Mouse (Mus musculus): ENCODE results near the gene Ung.

Ung gene

GRCm38 (mm10) chr5:114130698-114131520, 723 bp downstream of the Ung start:
- DNase-seq (ENCODE audit: low spot score): peak; percentile 94

GRCm38 (mm10) chr5:114131521-114131840, 1.3 kb downstream of the Ung start:
- DNase-seq (ENCODE audit: low spot score): no peak

GRCm38 (mm10) chr5:114132841-114133240, 2.7 kb downstream of the Ung start:
- DNase-seq (ENCODE audit: low spot score): no peak

GRCm38 (mm10) chr5:114134091-114134534, 3.9 kb downstream of the Ung start:
- DNase-seq (ENCODE audit: low spot score): peak; percentile 22

- DNase-seq (ENCODE audit: low spot score): no peak
These were observed 5.3 kb downstream of the Ung start for GRCm38 (mm10) chr5:114135516-114135915.

- no peak for DNase-seq (ENCODE audit: low spot score)
These were observed 7.5 kb downstream of the Ung start for GRCm38 (mm10) chr5:114137481-114138276.

- DNase-seq (ENCODE audit: low spot score): no peak
These were observed 8.3 kb downstream of the Ung start for GRCm38 (mm10) chr5:114138277-114139164.

GRCm38 (mm10) chr5:114139175-114139574, 9.0 kb downstream of the Ung start:
- DNase-seq (ENCODE audit: low spot score): no peak

DNA sequence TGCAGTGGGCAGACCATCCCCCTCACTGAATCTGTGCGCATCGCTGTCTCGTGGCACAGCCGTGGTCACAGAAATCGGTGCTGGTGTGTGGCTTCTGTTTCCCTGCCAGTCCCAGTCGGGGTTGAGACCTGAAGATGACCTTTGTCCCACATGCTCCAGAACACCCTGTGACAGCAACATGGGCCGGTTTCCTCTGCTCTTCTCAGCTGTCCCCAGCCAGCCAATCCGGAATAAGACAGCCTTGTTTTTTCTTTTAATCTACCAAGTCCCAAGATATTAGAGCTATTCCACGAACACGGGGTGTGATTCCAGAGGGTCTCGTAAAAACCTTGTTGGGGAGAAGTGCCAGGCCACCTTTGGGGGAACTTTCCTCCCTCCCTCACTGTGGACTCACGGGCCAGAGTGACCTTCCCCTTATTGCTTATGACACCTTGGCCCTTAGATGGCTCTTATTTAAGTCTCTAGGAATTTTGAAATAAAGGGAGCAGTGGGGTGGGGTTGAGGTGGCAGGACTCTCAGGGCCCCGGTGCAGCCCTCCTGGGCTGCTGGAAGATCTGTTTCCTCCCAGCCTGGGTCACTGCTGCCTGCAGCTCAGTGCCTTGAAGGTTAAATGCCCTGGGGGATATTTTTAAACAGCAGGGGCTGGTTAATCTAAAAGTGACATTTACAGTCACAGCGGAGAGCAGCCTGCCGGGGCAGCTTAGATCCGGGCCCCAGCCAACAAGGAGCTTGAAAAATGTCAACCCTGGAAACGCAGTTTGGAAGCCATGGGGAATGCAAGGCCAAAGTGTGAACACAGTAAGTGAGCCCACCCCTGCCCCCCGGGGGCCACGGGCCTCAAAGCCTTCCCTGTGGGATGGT, 16.1 kb downstream of the Ung start, which contains the start of gene Acacb:
Gene Acacb, plus strand, starts transcription at position 508 of the 861 bp plus-strand sequence.
- DNase-seq (ENCODE audit: low spot score): peak; percentile 78

GRCm38 (mm10) chr5:114147043-114147972, 17.1 kb downstream of the Ung start:
- no peak for DNase-seq (ENCODE audit: low spot score)

DNA sequence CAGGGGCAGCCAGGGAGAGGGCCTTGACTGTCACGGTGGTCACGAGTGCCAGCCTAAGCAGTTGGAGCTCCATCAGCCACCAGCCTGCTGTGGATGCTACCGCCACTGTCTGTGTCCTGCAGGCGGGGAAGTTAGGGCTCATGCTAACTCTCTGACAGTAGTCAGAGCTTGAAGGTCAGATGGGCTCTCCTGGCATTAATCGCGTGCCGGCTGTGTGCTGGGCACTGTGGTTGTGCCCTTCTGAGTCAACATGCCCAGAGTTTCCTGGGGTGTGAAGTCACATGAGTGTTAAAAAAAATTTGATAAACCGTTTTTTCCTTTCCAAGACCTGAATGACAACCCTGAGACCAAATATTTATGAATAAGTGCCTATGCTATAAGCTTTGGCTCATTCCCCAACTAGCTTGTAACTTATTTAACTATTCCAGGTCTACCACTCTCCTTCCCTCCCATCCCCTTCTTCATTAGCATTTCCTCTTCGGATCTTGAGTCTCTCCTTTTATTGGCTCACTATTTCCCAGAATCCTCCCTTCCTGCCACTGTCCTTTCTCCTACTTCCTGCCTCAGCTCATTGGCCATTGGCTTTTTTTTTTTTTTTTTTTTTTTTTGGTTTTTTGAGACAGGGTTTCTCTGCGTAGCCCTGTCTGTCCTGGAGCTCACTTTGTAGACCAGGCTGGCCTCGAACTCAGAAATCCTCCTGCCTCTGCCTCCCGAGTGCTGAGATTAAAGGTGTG, 22.3 kb downstream of the Ung start:
- no peak for DNase-seq (ENCODE audit: low spot score)

DNA sequence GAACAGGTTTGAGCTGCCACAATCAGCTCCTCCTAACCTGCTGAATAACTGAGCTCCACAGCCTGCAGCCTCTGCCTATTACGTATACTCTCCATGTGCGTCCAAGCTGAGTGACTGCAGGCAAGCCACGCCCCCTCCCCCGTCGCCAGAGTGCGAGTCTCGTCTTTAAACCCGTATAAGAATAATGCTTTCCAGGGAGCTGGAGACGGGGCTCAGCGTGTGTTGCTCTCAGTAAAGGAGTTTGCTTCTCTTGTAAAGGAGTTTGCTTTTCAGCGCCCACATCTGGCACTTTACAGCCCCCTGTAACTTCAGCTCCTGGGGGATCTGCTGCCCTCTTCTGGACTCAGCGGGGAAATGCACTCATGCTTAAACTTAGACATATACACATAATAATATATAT, 23.3 kb downstream of the Ung start:
- peak; percentile 56 for DNase-seq (ENCODE audit: low spot score)

- no peak for DNase-seq (ENCODE audit: low spot score)
These were observed 24.6 kb downstream of the Ung start for GRCm38 (mm10) chr5:114154765-114155164.

DNA sequence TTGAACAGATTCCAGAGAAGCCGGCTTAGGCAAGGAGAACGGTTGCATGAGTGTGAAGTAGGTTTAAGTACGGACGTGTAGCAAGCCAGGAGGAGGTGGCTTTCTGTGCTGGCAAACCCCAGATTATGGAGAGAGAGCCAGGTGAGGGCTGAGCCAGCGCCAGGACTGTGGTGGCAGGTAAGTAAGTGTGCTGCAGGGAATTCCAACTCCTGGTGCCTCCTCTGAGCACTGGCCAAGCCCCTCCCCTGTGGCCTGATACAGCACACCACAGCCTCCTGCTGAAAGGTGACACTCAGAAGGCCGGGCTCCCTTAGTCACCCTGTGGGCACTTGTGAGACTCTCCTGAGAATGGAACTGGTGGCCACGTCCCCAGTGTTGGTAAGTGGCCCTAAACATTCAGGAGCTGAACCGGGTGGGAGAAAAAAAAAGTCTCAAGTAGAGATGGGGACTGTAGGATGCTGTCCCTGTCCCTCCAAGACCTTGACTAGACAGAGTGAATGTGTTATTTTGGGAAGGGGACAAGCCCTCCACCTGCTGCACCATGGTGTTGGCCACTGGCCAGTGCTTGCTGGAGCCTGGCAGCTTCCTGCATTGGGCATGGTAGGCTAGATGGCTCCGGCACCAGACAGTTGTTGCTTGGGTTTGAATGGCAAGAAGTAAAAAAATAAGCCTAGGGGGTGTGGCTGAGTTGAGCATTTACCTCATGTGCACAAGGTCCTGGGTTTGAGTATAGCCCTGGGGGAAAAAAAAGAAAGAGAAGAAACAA, 25.2 kb downstream of the Ung start:
- DNase-seq (ENCODE audit: low spot score): no peak

DNA sequence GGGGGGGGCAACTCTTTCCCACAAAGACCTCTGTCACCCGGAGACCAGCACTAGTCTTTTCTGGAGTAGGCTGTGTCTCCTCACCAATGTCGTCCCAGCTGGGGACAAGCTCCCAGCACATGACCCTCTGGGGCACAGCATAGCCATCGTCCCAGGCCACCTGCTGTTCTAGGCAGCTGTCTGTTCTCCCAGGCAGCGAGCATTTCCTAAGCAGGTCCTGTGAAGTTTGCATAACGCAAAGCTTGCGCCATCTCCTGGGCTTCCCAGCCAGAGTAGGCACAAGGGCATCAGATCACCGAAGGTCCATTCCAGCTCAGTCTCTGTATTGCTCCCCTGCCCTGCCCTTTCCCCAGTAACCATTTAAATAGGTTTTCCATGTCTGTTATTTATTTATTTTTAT, 27.1 kb downstream of the Ung start:
- DNase-seq (ENCODE audit: low spot score): no peak

GRCm38 (mm10) chr5:114161424-114161823, 31.2 kb downstream of the Ung start:
- DNase-seq (ENCODE audit: low spot score): no peak

DNA sequence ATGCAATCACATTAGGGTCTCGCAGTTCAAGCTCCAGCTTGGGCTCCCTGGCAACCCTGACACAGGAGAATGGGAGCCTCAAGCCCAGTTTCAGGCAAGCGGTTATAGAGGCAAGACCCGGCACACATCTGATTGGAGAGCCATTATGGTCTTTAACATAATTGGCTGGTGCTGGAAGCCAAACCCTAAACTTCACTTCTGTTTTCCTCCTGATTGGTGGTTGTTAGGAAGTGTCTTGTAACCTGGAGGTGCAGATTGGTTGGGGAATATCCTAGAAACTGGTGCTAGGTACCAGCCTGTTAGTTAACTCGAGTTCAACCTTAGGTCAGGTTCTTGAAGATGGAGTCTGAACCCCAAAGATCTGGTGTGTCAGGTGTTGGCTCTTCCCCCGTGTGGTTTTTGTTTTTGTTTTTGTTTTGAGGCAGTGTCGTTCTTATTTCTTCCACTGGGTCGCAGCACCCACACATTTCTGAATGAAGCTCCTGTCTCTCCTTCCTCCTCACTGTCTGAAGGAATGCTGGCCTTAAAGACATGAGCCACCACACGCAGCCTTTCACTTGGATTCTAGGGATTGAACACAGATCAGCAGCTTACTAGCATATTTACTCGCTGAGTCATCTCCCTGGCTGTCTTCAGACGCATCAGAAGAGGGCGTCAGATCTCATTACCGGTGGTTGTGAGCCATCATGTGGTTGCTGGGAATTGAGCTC, 32.1 kb downstream of the Ung start:
- no peak for DNase-seq (ENCODE audit: low spot score)

- DNase-seq (ENCODE audit: low spot score): no peak
These were observed 33.0 kb downstream of the Ung start for GRCm38 (mm10) chr5:114163117-114163696.
